Mouse (Mus musculus): Measurements from ENCODE around the gene Xpo6. TPM values are rescaled to one million over a fixed set of nuclear protein-coding genes. Genes with fewer than 3 reads are reported as not detected.

Gene Xpo6
- polyA plus RNA-seq, 1 experiment from 2014 or later = 56.2 TPM

- H3K4me3 ChIP-seq (ENCODE audit: low read depth, low read length) = no peak overlapping the region
- no peak overlapping the region for H3K9ac ChIP-seq (ENCODE audit: low read length)
Measured at GRCm38 (mm10) chr7:126070321-126070720, 130.0 kb downstream of the Xpo6 start.

GRCm38 (mm10) chr7:126066777-126067176, 133.5 kb downstream of the Xpo6 start:
- H3K27ac ChIP-seq (ENCODE audit: low read depth, low read length) = no peak overlapping the region
- H3K4me3 ChIP-seq (ENCODE audit: low read depth, low read length) = no peak overlapping the region
- ATAC-seq (ENCODE audit: low FRiP score) (no peak), DNase-seq (ENCODE audit: low spot score, missing footprints) (no peak)
- H3K9ac ChIP-seq (ENCODE audit: low read length) = no peak overlapping the region
- WGBS = 76% methylated on average over 14 of the region's 14 CpGs
- H3K36me3 ChIP-seq (ENCODE audit: control insufficient read depth, insufficient read depth, low read length) = no peaks in the 10 kb centered on the region
- H3K27me3 ChIP-seq (ENCODE audit: control insufficient read depth, insufficient read depth, low read length) = no peaks in the 10 kb centered on the region
- no peaks in the 10 kb centered on the region; the same call in 1 of the 2 replicates for H3K9me3 ChIP-seq (ENCODE audit: control insufficient read depth, low read length)
- H3K4me2 ChIP-seq = no peak overlapping the region
- no peaks in the 10 kb centered on the region for H3K4me1 ChIP-seq (ENCODE audit: control insufficient read depth, insufficient read depth, low read length)

More at GRCm38 (mm10) chr7:126070321-126070720, 130.0 kb downstream of the Xpo6 start:
- no peak for ATAC-seq (ENCODE audit: low FRiP score)
- H3K36me3 ChIP-seq (ENCODE audit: control insufficient read depth, insufficient read depth, low read length) = no peaks in the 10 kb centered on the region
- H3K9me3 ChIP-seq (ENCODE audit: control insufficient read depth, low read length) = no peaks in the 10 kb centered on the region; the same call in 1 of the 2 replicates
- H3K27me3 ChIP-seq (ENCODE audit: control insufficient read depth, insufficient read depth, low read length) = no peaks in the 10 kb centered on the region
- H3K4me1 ChIP-seq (ENCODE audit: control insufficient read depth, insufficient read depth, low read length) = no peaks in the 10 kb centered on the region
- H3K4me2 ChIP-seq = no peak overlapping the region
- H3K27ac ChIP-seq (ENCODE audit: low read depth, low read length) = no peak overlapping the region
- WGBS = 90% methylated on average over 4 of the region's 4 CpGs
- no peak for DNase-seq (ENCODE audit: low spot score, missing footprints)

- DNase-seq (ENCODE audit: low spot score, missing footprints) (no peak), ATAC-seq (ENCODE audit: low FRiP score) (no peak)
- Histone ChIP-seq H3K27me3 (ENCODE audit: control insufficient read depth, insufficient read depth, low read length) (no peaks in the 10 kb centered on the region), H3K4me3 (ENCODE audit: low read depth, low read length) (no peak overlapping the region), H3K9ac (ENCODE audit: low read length) (no peak overlapping the region), H3K27ac (ENCODE audit: low read depth, low read length) (no peak overlapping the region), H3K36me3 (ENCODE audit: control insufficient read depth, insufficient read depth, low read length) (no peaks in the 10 kb centered on the region), H3K4me1 (ENCODE audit: control insufficient read depth, insufficient read depth, low read length) (no peaks in the 10 kb centered on the region), H3K9me3 (ENCODE audit: control insufficient read depth, low read length) (no peaks in the 10 kb centered on the region; the same call in 1 of the 2 replicates), H3K4me2 (no peak overlapping the region)
- WGBS = 75% methylated on average over 5 of the region's 5 CpGs
Measured at GRCm38 (mm10) chr7:126065243-126065876, 134.9 kb downstream of the Xpo6 start.

GRCm38 (mm10) chr7:126062228-126062627, 138.1 kb downstream of the Xpo6 start:
- H3K9me3 ChIP-seq (ENCODE audit: control insufficient read depth, low read length) = no peaks in the 10 kb centered on the region
- no peak for DNase-seq (ENCODE audit: low spot score, missing footprints)
- 0 out of 2 replicates have a peak, but pooled peaks have one; percentile 24 for ATAC-seq (ENCODE audit: low FRiP score)

GRCm38 (mm10) chr7:126058918-126059317, 141.4 kb downstream of the Xpo6 start:
- WGBS = 74% methylated on average over 7 of the region's 7 CpGs
- Histone ChIP-seq H3K36me3 (ENCODE audit: control insufficient read depth, insufficient read depth, low read length) (no peaks in the 10 kb centered on the region), H3K9ac (ENCODE audit: low read length) (no peak overlapping the region), H3K4me2 (no peak overlapping the region), H3K9me3 (ENCODE audit: control insufficient read depth, low read length) (no peaks in the 10 kb centered on the region), H3K4me1 (ENCODE audit: control insufficient read depth, insufficient read depth, low read length) (peaks cover 5% of the 10 kb centered on the region; the same call in 1 of the 2 replicates), H3K27me3 (ENCODE audit: control insufficient read depth, insufficient read depth, low read length) (no peaks in the 10 kb centered on the region), H3K27ac (ENCODE audit: low read depth, low read length) (no peak overlapping the region), H3K4me3 (ENCODE audit: low read depth, low read length) (no peak overlapping the region)
- ATAC-seq (ENCODE audit: low FRiP score) (no peak), DNase-seq (ENCODE audit: low spot score, missing footprints) (no peak)

More at GRCm38 (mm10) chr7:126062228-126062627, 138.1 kb downstream of the Xpo6 start:
- Histone ChIP-seq H3K36me3 (ENCODE audit: control insufficient read depth, insufficient read depth, low read length) (no peaks in the 10 kb centered on the region), H3K4me1 (ENCODE audit: control insufficient read depth, insufficient read depth, low read length) (peaks cover 3% of the 10 kb centered on the region; the same call in 1 of the 2 replicates), H3K27ac (ENCODE audit: low read depth, low read length) (no peak overlapping the region), H3K4me3 (ENCODE audit: low read depth, low read length) (no peak overlapping the region), H3K4me2 (no peak overlapping the region), H3K27me3 (ENCODE audit: control insufficient read depth, insufficient read depth, low read length) (no peaks in the 10 kb centered on the region), H3K9ac (ENCODE audit: low read length) (no peak overlapping the region)
- WGBS = 54% methylated on average over 4 of the region's 4 CpGs

GRCm38 (mm10) chr7:126057332-126057914, 142.9 kb downstream of the Xpo6 start:
- peaks cover 5% of the 10 kb centered on the region; the same call in 1 of the 2 replicates for H3K4me1 ChIP-seq (ENCODE audit: control insufficient read depth, insufficient read depth, low read length)
- H3K36me3 ChIP-seq (ENCODE audit: control insufficient read depth, insufficient read depth, low read length) = no peaks in the 10 kb centered on the region
- H3K4me2 ChIP-seq = no peak overlapping the region
- H3K9me3 ChIP-seq (ENCODE audit: control insufficient read depth, low read length) = no peaks in the 10 kb centered on the region
- H3K27me3 ChIP-seq (ENCODE audit: control insufficient read depth, insufficient read depth, low read length) = no peaks in the 10 kb centered on the region
- H3K27ac ChIP-seq (ENCODE audit: low read depth, low read length) = no peak overlapping the region
- no peak for ATAC-seq (ENCODE audit: low FRiP score)
- no peak for DNase-seq (ENCODE audit: low spot score, missing footprints)
- WGBS = 83% methylated on average over 10 of the region's 10 CpGs
- no peak overlapping the region for H3K4me3 ChIP-seq (ENCODE audit: low read depth, low read length)
- H3K9ac ChIP-seq (ENCODE audit: low read length) = no peak overlapping the region

GRCm38 (mm10) chr7:126054574-126054973, 145.7 kb downstream of the Xpo6 start:
- DNase-seq (ENCODE audit: low spot score, missing footprints) (no peak), ATAC-seq (ENCODE audit: low FRiP score) (no peak)
- WGBS = 24% methylated on average over 6 of the region's 6 CpGs
- no peak overlapping the region for H3K9ac ChIP-seq (ENCODE audit: low read length)
- H3K27ac ChIP-seq (ENCODE audit: low read depth, low read length) = no peak overlapping the region
- H3K27me3 ChIP-seq (ENCODE audit: control insufficient read depth, insufficient read depth, low read length) = no peaks in the 10 kb centered on the region
- no peak overlapping the region for H3K4me2 ChIP-seq
- no peaks in the 10 kb centered on the region for H3K36me3 ChIP-seq (ENCODE audit: control insufficient read depth, insufficient read depth, low read length)
- no peaks in the 10 kb centered on the region for H3K9me3 ChIP-seq (ENCODE audit: control insufficient read depth, low read length)
- H3K4me3 ChIP-seq (ENCODE audit: low read depth, low read length) = no peak overlapping the region
- H3K4me1 ChIP-seq (ENCODE audit: control insufficient read depth, insufficient read depth, low read length) = peaks cover 5% of the 10 kb centered on the region; the same call in 1 of the 2 replicates

- 84% methylated on average over 7 of the region's 7 CpGs for WGBS
- ATAC-seq (ENCODE audit: low FRiP score) = no peak
- no peaks in the 10 kb centered on the region for H3K9me3 ChIP-seq (ENCODE audit: control insufficient read depth, low read length)
- H3K36me3 ChIP-seq (ENCODE audit: control insufficient read depth, insufficient read depth, low read length) = no peaks in the 10 kb centered on the region
- H3K9ac ChIP-seq (ENCODE audit: low read length) = no peak overlapping the region
- no peak for DNase-seq (ENCODE audit: low spot score, missing footprints)
- no peak overlapping the region for H3K4me3 ChIP-seq (ENCODE audit: low read depth, low read length)
- no peak overlapping the region for H3K4me2 ChIP-seq
- H3K27ac ChIP-seq (ENCODE audit: low read depth, low read length) = no peak overlapping the region
- peaks cover 2% of the 10 kb centered on the region; the same call in 1 of the 2 replicates for H3K4me1 ChIP-seq (ENCODE audit: control insufficient read depth, insufficient read depth, low read length)
- no peaks in the 10 kb centered on the region for H3K27me3 ChIP-seq (ENCODE audit: control insufficient read depth, insufficient read depth, low read length)
Measured at GRCm38 (mm10) chr7:126053618-126054017, 146.7 kb downstream of the Xpo6 start.

- Histone ChIP-seq H3K36me3 (ENCODE audit: control insufficient read depth, insufficient read depth, low read length) (no peaks in the 10 kb centered on the region), H3K9ac (ENCODE audit: low read length) (no peak overlapping the region), H3K27me3 (ENCODE audit: control insufficient read depth, insufficient read depth, low read length) (no peaks in the 10 kb centered on the region), H3K4me1 (ENCODE audit: control insufficient read depth, insufficient read depth, low read length) (peaks cover 2% of the 10 kb centered on the region; the same call in 1 of the 2 replicates), H3K27ac (ENCODE audit: low read depth, low read length) (no peak overlapping the region), H3K9me3 (ENCODE audit: control insufficient read depth, low read length) (no peaks in the 10 kb centered on the region), H3K4me3 (ENCODE audit: low read depth, low read length) (no peak overlapping the region), H3K4me2 (no peak overlapping the region)
- DNase-seq (ENCODE audit: low spot score, missing footprints) = no peak
- ATAC-seq (ENCODE audit: low FRiP score) = no peak
- 55% methylated on average over 6 of the region's 6 CpGs for WGBS
Measured at GRCm38 (mm10) chr7:126051910-126052309, 148.4 kb downstream of the Xpo6 start.

Data from midbrain, embryonic 11.5 days (tissue).